Comparison of ENCODE assay signal across 25 mouse cellular contexts in the genomic region with DNA sequence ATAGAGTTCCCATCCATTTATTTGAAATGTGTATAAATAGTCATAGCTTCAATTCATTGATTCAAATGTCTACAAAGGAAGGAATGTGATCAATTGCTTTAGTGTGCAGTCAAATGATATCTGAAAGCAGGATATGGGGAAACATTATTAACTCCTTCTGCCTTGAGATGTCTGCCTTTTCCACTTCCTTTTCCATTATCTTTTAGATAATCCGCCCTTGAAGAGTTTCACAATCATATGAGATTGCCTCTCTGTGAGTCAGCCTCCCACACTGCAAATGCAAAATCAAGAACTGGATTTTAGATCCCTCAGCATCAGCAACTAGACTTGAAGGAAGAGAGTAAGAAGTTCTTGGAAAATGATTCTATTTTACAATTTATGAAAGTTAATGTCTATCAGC.
DNase-seq lines count a peak whose midpoint lies in the region; ATAC-seq and TF ChIP-seq lines count a peak whose summit lies in the region.
"Had no signal": no experiment of that assay in that cellular context is flagged by ENCODE, and none has a peak within 500 bp of the region (broad histone marks: within the 10 kb centered on the region; RNA-seq: fewer than 3 reads in every experiment).

No protein-coding gene starts in this region.

- TF ChIP-seq POLR2A in MEL (IDR thresholded peaks at IDR 0.05; ENCODE audit: control insufficient read depth in 1 of 2, insufficient read depth in 1 of 2, low read depth in 1 of 2, low read length in 2 of 2, poor library complexity in 1 of 2), result no peak

- peak; percentile 33; the same call in 1 of the 2 replicates for ATAC-seq in megakaryocyte, adult 5-6 weeks (ENCODE audit: poor library complexity, severe bottlenecking)
- ATAC-seq: activated CD4-positive, CD25-positive, alpha-beta regulatory T cell, adult 4 months; forebrain, embryonic 16.5 days; hindbrain, embryonic 16.5 days; inflammation-experienced regulatory T-cells, adult 6 months; Patski had no signal

- no peak overlapping the region for H3K9ac ChIP-seq in MEL (ENCODE audit: control insufficient read depth, low read depth, low read length, poor library complexity, severe bottlenecking)
- H3K9ac ChIP-seq: embryonic facial prominence, embryonic 13.5 days; forebrain, embryonic 12.5 days; hindbrain, embryonic 12.5 days had no signal

- H3K4me3 ChIP-seq in left cerebral cortex, adult 2 months, result no peak overlapping the region
- no peak overlapping the region for H3K4me3 ChIP-seq in MEL (ENCODE audit: control insufficient read depth in 1 of 2, insufficient read depth in 1 of 2, low read depth in 2 of 2, low read length in 2 of 2)
- H3K4me3 ChIP-seq: embryonic facial prominence, embryonic 13.5 days; forebrain, embryonic 12.5 days; gastrocnemius, adult 2 months; heart, embryonic 10.5 days; hindbrain, embryonic 12.5 days had no signal

- H3K27ac ChIP-seq in left cerebral cortex, adult 2 months, result peak overlapping the region; percentile 50; the same call in 1 of the 2 replicates
- no peak overlapping the region for H3K27ac ChIP-seq in MEL (ENCODE audit: control insufficient read depth, low read depth, low read length)
- H3K27ac ChIP-seq: embryonic facial prominence, embryonic 13.5 days; forebrain, embryonic 12.5 days; gastrocnemius, adult 2 months; heart, embryonic 10.5 days; hindbrain, embryonic 12.5 days had no signal

- intact Hi-C loops in left cerebral cortex, adult 2 months (cut with DNase I), result no loop called here
- intact Hi-C loops in left cerebral cortex, postnatal 4 days (cut with DNase I), result no loop called here

- no peaks in the 10 kb centered on the region for H3K27me3 ChIP-seq in MEL (ENCODE audit: control insufficient read depth in 1 of 2, insufficient read depth in 2 of 2, low read length in 2 of 2)
- H3K27me3 ChIP-seq: embryonic facial prominence, embryonic 13.5 days; forebrain, embryonic 12.5 days; hindbrain, embryonic 12.5 days had no signal

- TF ChIP-seq EP300 in MEL (IDR thresholded peaks at IDR 0.05; ENCODE audit: low read depth in 1 of 2, low read length in 2 of 2), result peak; percentile 37 to 70; a peak in 3 of 4 replicates

- no peak for DNase-seq in left cerebral cortex, adult 2 months (ENCODE audit: extremely low spot score in 1 of 2, low spot score in 2 of 2)
- DNase-seq in left cerebral cortex, postnatal 4 days, result no peak
- DNase-seq in MEL (ENCODE audit: low read depth, low spot score), result peak; percentile 14
- no peak for DNase-seq in urinary bladder, adult 2 months (ENCODE audit: low spot score)
- DNase-seq in kidney, postnatal 36 days, result no peak
- DNase-seq: adrenal gland, adult 2 months; adrenal gland, postnatal 25 days; cerebellum, adult 11 months; cerebellum, adult 9-10 months; cerebellum, postnatal 25 days; gastrocnemius, adult 2 months; gastrocnemius, postnatal 36 days; heart, adult 18-20 months; heart, postnatal 10 days; heart, postnatal 4 days had no signal

- TF ChIP-seq RAD21 in MEL (IDR thresholded peaks at IDR 0.05; ENCODE audit: low read depth, low read length), result no peak

- H3K79me2 ChIP-seq in MEL (ENCODE audit: control insufficient read depth, insufficient read depth, low read length, poor library complexity), result no peaks in the 10 kb centered on the region

- H3K36me3 ChIP-seq in MEL (ENCODE audit: control insufficient read depth in 1 of 2, insufficient read depth in 2 of 2, low read length in 2 of 2), result peaks cover 0 to 17% of the 10 kb centered on the region in 2 experiments; a peak in 2 of 4 replicates
- H3K36me3 ChIP-seq: embryonic facial prominence, embryonic 13.5 days; forebrain, embryonic 12.5 days; heart, embryonic 10.5 days; hindbrain, embryonic 12.5 days had no signal

- H3K4me1 ChIP-seq in MEL (ENCODE audit: control insufficient read depth in 1 of 2, insufficient read depth in 2 of 2, low read length in 2 of 2), result peaks cover 0 to 6% of the 10 kb centered on the region in 2 experiments; a peak in 2 of 4 replicates
- H3K4me1 ChIP-seq: embryonic facial prominence, embryonic 13.5 days; forebrain, embryonic 12.5 days; heart, embryonic 10.5 days; hindbrain, embryonic 12.5 days had no signal

- no peaks in the 10 kb centered on the region for H3K9me3 ChIP-seq in MEL (replicated peaks; ENCODE audit: insufficient read depth, low read length)
- H3K9me3 ChIP-seq: embryonic facial prominence, embryonic 13.5 days; forebrain, embryonic 12.5 days; heart, embryonic 10.5 days; hindbrain, embryonic 12.5 days had no signal

- TF ChIP-seq CTCF in left cerebral cortex, adult 2 months (IDR thresholded peaks at IDR 0.05), result no peak
- no peak for TF ChIP-seq CTCF in MEL (IDR thresholded peaks at IDR 0.05 in 2 of 3, conservative IDR thresholded peaks at IDR 0.05 in 1 of 3; ENCODE audit: control insufficient read depth in 1 of 3, insufficient read depth in 1 of 3, low read depth in 2 of 3, low read length in 3 of 3, poor library complexity in 1 of 3, severe bottlenecking in 1 of 3)

TF ChIP-seq in MEL, 35 proteins besides CTCF, POLR2A, EP300 and RAD21:
- TF ChIP-seq MAZ (IDR thresholded peaks at IDR 0.05; ENCODE audit: low read depth, low read length) (no peak), POLR2AphosphoS2 (IDR thresholded peaks at IDR 0.05; ENCODE audit: low read length) (no peak), SIN3A (IDR thresholded peaks at IDR 0.05; ENCODE audit: low read length) (no peak), TCF12 (IDR thresholded peaks at IDR 0.05; ENCODE audit: low read depth, low read length) (no peak), MYC (IDR thresholded peaks at IDR 0.05; ENCODE audit: low read depth, low read length) (no peak), MEF2A (IDR thresholded peaks at IDR 0.05; ENCODE audit: extremely low read depth, insufficient replicate concordance, low read depth, low read length, poor library complexity, severe bottlenecking) (no peak), BHLHE40 (IDR thresholded peaks at IDR 0.05; ENCODE audit: borderline replicate concordance, low read depth, low read length) (no peak), KAT2A (conservative IDR thresholded peaks at IDR 0.05; ENCODE audit: low read depth, low read length) (no peak), MAX (IDR thresholded peaks at IDR 0.05; ENCODE audit: low read length) (no peak), JUND (IDR thresholded peaks at IDR 0.05; ENCODE audit: low read depth, low read length) (no peak), GATA1 (IDR thresholded peaks at IDR 0.05; ENCODE audit: low read depth, low read length) (peak; percentile 43; the same call in 1 of the 2 replicates), TBP (IDR thresholded peaks at IDR 0.05; ENCODE audit: low read depth, low read length) (no peak), ETS1 (IDR thresholded peaks at IDR 0.05; ENCODE audit: low read depth, low read length) (no peak), NRF1 (IDR thresholded peaks at IDR 0.05; ENCODE audit: insufficient read depth, low read depth, low read length, poor library complexity, severe bottlenecking) (no peak), CHD1 (IDR thresholded peaks at IDR 0.05; ENCODE audit: low read depth, low read length) (no peak), RCOR1 (IDR thresholded peaks at IDR 0.05; ENCODE audit: low read depth, low read length) (peak; percentile 23; the same call in 1 of the 2 replicates), USF1 (IDR thresholded peaks at IDR 0.05; ENCODE audit: low read depth, low read length) (no peak)
